Mouse (Mus musculus) heart, adult 2 months (tissue): ENCODE measurements around the gene Padi3. TPM values are rescaled to one million over a fixed set of nuclear protein-coding genes. Genes with fewer than 3 reads are reported as not detected.
A peak's percentile ranks its signal among the peaks of the same experiment; 100 is the strongest.

Source experiments
- DNase-seq, 2 experiments: peaks; one replicate each; pipeline ENCODE4 v3.0.0; 2021
- H3K27ac ChIP-seq: fragments of 200-600 bp; 2 replicates; pipeline ENCODE4 v1.8.1; 2022
- H3K27me3 ChIP-seq: fragments of 200-500 bp; 2 replicates; pipeline ENCODE4 v1.6.1; 2012; ENCODE audit warnings: mild to moderate bottlenecking, low read length, inconsistent platforms, mixed read lengths; ENCODE audit not compliant: control insufficient read depth, insufficient read depth
- H3K36me3 ChIP-seq: fragments of 200-500 bp; 2 replicates; pipeline ENCODE4 v1.6.1; 2012; ENCODE audit warnings: low read length, inconsistent platforms; ENCODE audit not compliant: control insufficient read depth, insufficient read depth
- H3K4me1 ChIP-seq: fragments of 200-500 bp; 2 replicates; pipeline ENCODE4 v1.6.1; 2011; ENCODE audit warnings: low read length; ENCODE audit not compliant: control insufficient read depth, insufficient read depth
- H3K4me3 ChIP-seq: fragments of 200-600 bp; 2 replicates; pipeline ENCODE4 v1.8.1; 2022
- H3K79me2 ChIP-seq: fragments of 200-500 bp; replicated peaks from 2 replicates; pipeline ENCODE4 v1.6.1; 2012; ENCODE audit warnings: mild to moderate bottlenecking, inconsistent platforms, low read length, moderate library complexity, mixed read lengths; ENCODE audit not compliant: control insufficient read depth, insufficient read depth
- H3K9ac ChIP-seq: fragments of 200-500 bp; 2 replicates; pipeline ENCODE4 v1.6.1; 2012; ENCODE audit warnings: low read depth, mild to moderate bottlenecking, control low read depth, inconsistent platforms, low read length, mixed read lengths
- CTCF ChIP-seq: fragments of 200-600 bp; IDR thresholded peaks from 2 replicates; pipeline ENCODE4 v1.8.1; 2022; ENCODE audit warnings: antibody characterized with exemption, mild to moderate bottlenecking, moderate library complexity
- EP300 ChIP-seq: fragments of 200-500 bp; IDR thresholded peaks from 2 replicates; pipeline ENCODE4 v1.6.1; 2011; ENCODE audit warnings: low read depth, low read length, control low read depth; ENCODE audit not compliant: insufficient read depth
- POLR2A ChIP-seq: fragments of 200-500 bp; IDR thresholded peaks from 2 replicates; pipeline ENCODE4 v1.6.1; 2011; ENCODE audit warnings: mild to moderate bottlenecking, low read depth, low read length, control low read depth; ENCODE audit not compliant: insufficient read depth
- WGBS: fragments of 180-500 bp; shearing (Covaris S2); methylation state at CpG from one replicate; pipeline ENCODE4 v1.1.7; 2018; 5-methylcytosine and 5-hydroxymethylcytosine counted together
- intact Hi-C: fragments of 180-260 bp; cut with DNase I; formaldehyde crosslinking; loops from one replicate; pipeline ENCODE4 v1.15.1; 2025
- long read RNA-seq: library from polyadenylated mRNA; stranded (forward); transcript quantifications from one replicate; pipeline ENCODE4 v2.0.0, GENCODE M21; 2021
- polyA plus RNA-seq: library from polyadenylated mRNA; depleted of rRNA; stranded (reverse); fragments of >200 nt; gene quantifications from 2 replicates; pipeline ENCODE4 v1.2.3, GENCODE M21; 2012; rRNA removed
- total RNA-seq, 2 experiments: library from RNA; stranded (reverse); gene quantifications; 2 replicates each; pipeline ENCODE4 v1.2.3; 2021

Gene Padi3
- total RNA-seq (under 1 TPM; 0.09 to 0.16 TPM), polyA plus RNA-seq (0.06 TPM in 1 of 2 replicates, not detected in the other)
- long read RNA-seq = 0 reads

GRCm38 (mm10) chr4:140810458-140811260 lies at the start of gene Padi3:
Padi3 (minus strand) TSS chr4:140810648.
- no peak within 1 kb of the TSS for H3K27ac ChIP-seq
- intact Hi-C loops = no loop called here
- H3K4me3 ChIP-seq = no peak within 1 kb of the TSS
- no peaks in the 10 kb centered on the region for H3K4me1 ChIP-seq
- TF ChIP-seq CTCF = no peak
- no peak for TF ChIP-seq EP300
- no peak for TF ChIP-seq POLR2A
- DNase-seq = no peak
- H3K9ac ChIP-seq = no peak within 1 kb of the TSS
- no peaks in the 10 kb centered on the region for H3K27me3 ChIP-seq
- no peaks in the 10 kb centered on the region for H3K79me2 ChIP-seq
- 83% methylated on average over 14 of the region's 16 CpGs for WGBS
- no peaks in the 10 kb centered on the region for H3K36me3 ChIP-seq

GRCm38 (mm10) chr4:140859291-140859690 lies 48.8 kb upstream of the Padi3 start:
- DNase-seq = no peak
- Histone ChIP-seq H3K4me3 (no peak overlapping the region), H3K27ac (no peak overlapping the region), H3K79me2 (no peaks in the 10 kb centered on the region), H3K4me1 (no peaks in the 10 kb centered on the region), H3K27me3 (no peaks in the 10 kb centered on the region), H3K9ac (no peak overlapping the region), H3K36me3 (no peaks in the 10 kb centered on the region)
- 78% methylated on average over 11 of the region's 11 CpGs for WGBS
- TF ChIP-seq EP300 (no peak), CTCF (no peak), POLR2A (no peak)
- intact Hi-C loops = no loop called here

- WGBS = 61% methylated on average over 7 of the region's 7 CpGs
- Histone ChIP-seq H3K9ac (no peak overlapping the region), H3K79me2 (no peaks in the 10 kb centered on the region), H3K4me1 (no peaks in the 10 kb centered on the region), H3K36me3 (no peaks in the 10 kb centered on the region), H3K27me3 (no peaks in the 10 kb centered on the region), H3K27ac (no peak overlapping the region), H3K4me3 (no peak overlapping the region)
- DNase-seq = no peak
- no peak for TF ChIP-seq CTCF
- no peak for TF ChIP-seq EP300
- intact Hi-C loops = no loop called here
Measured at GRCm38 (mm10) chr4:140857813-140858212, 47.4 kb upstream of the Padi3 start.

GRCm38 (mm10) chr4:140857041-140857440 lies 46.6 kb upstream of the Padi3 start:
- TF ChIP-seq POLR2A (no peak), EP300 (no peak), CTCF (no peak)
- Histone ChIP-seq H3K79me2 (no peaks in the 10 kb centered on the region), H3K4me3 (no peak overlapping the region), H3K4me1 (no peaks in the 10 kb centered on the region), H3K36me3 (no peaks in the 10 kb centered on the region), H3K27me3 (no peaks in the 10 kb centered on the region), H3K9ac (no peak overlapping the region), H3K27ac (no peak overlapping the region)
- intact Hi-C loops = no loop called here
- WGBS = 72% methylated on average over 5 of the region's 5 CpGs
- DNase-seq = no peak

- no peak for DNase-seq
- Histone ChIP-seq H3K27me3 (no peaks in the 10 kb centered on the region), H3K9ac (no peak overlapping the region), H3K27ac (no peak overlapping the region), H3K4me3 (no peak overlapping the region), H3K36me3 (no peaks in the 10 kb centered on the region), H3K79me2 (no peaks in the 10 kb centered on the region), H3K4me1 (no peaks in the 10 kb centered on the region)
- intact Hi-C loops = no loop called here
- 85% methylated on average over 8 of the region's 10 CpGs for WGBS
- TF ChIP-seq EP300 (no peak), POLR2A (no peak), CTCF (no peak)
Measured at GRCm38 (mm10) chr4:140855151-140855550, 44.7 kb upstream of the Padi3 start.

- TF ChIP-seq EP300 = no peak
- TF ChIP-seq POLR2A = no peak
- TF ChIP-seq CTCF = no peak
- Histone ChIP-seq H3K4me1 (no peaks in the 10 kb centered on the region), H3K36me3 (no peaks in the 10 kb centered on the region), H3K9ac (no peak overlapping the region), H3K27me3 (no peaks in the 10 kb centered on the region), H3K27ac (no peak overlapping the region), H3K79me2 (no peaks in the 10 kb centered on the region), H3K4me3 (no peak overlapping the region)
- 28% methylated on average over 10 of the region's 10 CpGs for WGBS
- intact Hi-C loops = no loop called here
- peak in 1 of 2 experiments; percentile 12 for DNase-seq
Measured at GRCm38 (mm10) chr4:140854455-140854864, 44.0 kb upstream of the Padi3 start.
